Mouse (Mus musculus) spleen, embryonic (tissue): ENCODE measurements around the gene Hspb1.

Source experiments
- CTCF ChIA-PET: fragments of 350-600 bp; sonication (Branson Sonifier 250); formaldehyde crosslinking; loops from one replicate; lab custom pipeline; 2022; lab: Charles Lee

The Hspb1 gene

GRCm38 (mm10) chr5:135884641-135885040, 3.1 kb upstream of the Hspb1 start:
- CTCF ChIA-PET = no interaction called here

- CTCF ChIA-PET = interaction anchor here (0.6 to 0.7 kb wide), 2 partner anchors 72 to 212 kb away, joined by 4 to 10 read pairs; no protein-coding TSS in a partner anchor
Observed at GRCm38 (mm10) chr5:135888405-135889215, 891 bp downstream of the Hspb1 start.

GRCm38 (mm10) chr5:135890323-135890722, 2.6 kb downstream of the Hspb1 start:
- CTCF ChIA-PET = interaction anchor here (1.1 kb wide), 1 partner anchor 8 kb away, joined by 19 read pairs; no protein-coding TSS in a partner anchor

GRCm38 (mm10) chr5:135890920-135891319, 3.2 kb downstream of the Hspb1 start:
- CTCF ChIA-PET = no interaction called here

- CTCF ChIA-PET = interaction anchor here (0.6 kb wide), 1 partner anchor 1419 kb away, joined by 4 read pairs; no protein-coding TSS in a partner anchor
Observed at GRCm38 (mm10) chr5:135892589-135893351, 5.1 kb downstream of the Hspb1 start.

- CTCF ChIA-PET = no interaction called here
Observed at GRCm38 (mm10) chr5:135894958-135895357, 7.2 kb downstream of the Hspb1 start.

GRCm38 (mm10) chr5:135898028-135898427, 10.3 kb downstream of the Hspb1 start:
- CTCF ChIA-PET = interaction anchor here (0.6 to 0.8 kb wide), 4 partner anchors 8 to 528 kb away, joined by 4 to 28 read pairs (median 12); partner anchors contain the start of gene Nsun5

- CTCF ChIA-PET = interaction anchor here (0.8 kb wide), 2 partner anchors 9 to 529 kb away, joined by 19 to 28 read pairs; partner anchors contain the start of gene Nsun5
Observed at GRCm38 (mm10) chr5:135898995-135899394, 11.3 kb downstream of the Hspb1 start.

GRCm38 (mm10) chr5:135899833-135900232, 12.1 kb downstream of the Hspb1 start:
- CTCF ChIA-PET = no interaction called here

GRCm38 (mm10) chr5:135900701-135901100, 13.0 kb downstream of the Hspb1 start:
- CTCF ChIA-PET = interaction anchor here (0.5 kb wide), 1 partner anchor 148 kb away, joined by 3 read pairs; no protein-coding TSS in a partner anchor

- CTCF ChIA-PET = interaction anchor here (0.5 kb wide), 1 partner anchor 147 kb away, joined by 3 read pairs; no protein-coding TSS in a partner anchor
Observed at GRCm38 (mm10) chr5:135901354-135902095, 13.8 kb downstream of the Hspb1 start.

- CTCF ChIA-PET = no interaction called here
Observed at GRCm38 (mm10) chr5:135903058-135903457, 15.3 kb downstream of the Hspb1 start.

- CTCF ChIA-PET = no interaction called here
Observed at GRCm38 (mm10) chr5:135903551-135904151, 15.9 kb downstream of the Hspb1 start.

GRCm38 (mm10) chr5:135904259-135904658, 16.5 kb downstream of the Hspb1 start:
- CTCF ChIA-PET = no interaction called here

GRCm38 (mm10) chr5:135905320-135906225, 17.9 kb downstream of the Hspb1 start:
- CTCF ChIA-PET = interaction anchor here (0.6 kb wide), 1 partner anchor 76 kb away, joined by 4 read pairs; no protein-coding TSS in a partner anchor

- CTCF ChIA-PET = interaction anchor here (0.7 kb wide), 1 partner anchor 9 kb away, joined by 4 read pairs; no protein-coding TSS in a partner anchor
Observed at GRCm38 (mm10) chr5:135906846-135907245, 19.1 kb downstream of the Hspb1 start.

- CTCF ChIA-PET = no interaction called here
Observed at GRCm38 (mm10) chr5:135907256-135907655, 19.5 kb downstream of the Hspb1 start.

GRCm38 (mm10) chr5:135908185-135908584, 20.5 kb downstream of the Hspb1 start:
- CTCF ChIA-PET = no interaction called here

- CTCF ChIA-PET = no interaction called here
Observed at GRCm38 (mm10) chr5:135908989-135909388, 21.3 kb downstream of the Hspb1 start.

- CTCF ChIA-PET = no interaction called here
Observed at GRCm38 (mm10) chr5:135909646-135910045, 21.9 kb downstream of the Hspb1 start.
